8 mouse cellular contexts compared by ENCODE assay signal in the genomic region with DNA sequence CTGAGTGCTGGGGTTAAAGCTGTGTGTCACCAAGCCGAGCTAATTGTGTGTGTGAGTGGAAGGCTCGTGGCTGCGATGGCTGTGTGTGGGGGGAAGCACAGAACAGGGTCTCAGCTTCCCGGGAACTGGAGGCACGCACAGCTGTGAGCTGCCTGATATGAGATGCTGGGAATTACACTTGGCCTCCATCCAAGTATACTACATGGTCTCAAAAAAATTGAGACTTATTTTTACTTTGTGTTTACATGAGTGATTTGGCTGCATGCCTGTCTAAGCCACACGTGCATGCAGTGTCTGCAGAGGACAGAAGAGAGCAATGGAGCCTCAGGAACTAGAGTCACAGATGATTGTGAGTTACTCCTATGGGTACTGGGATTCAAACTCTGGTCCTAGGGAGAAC. TPM values are rescaled to one million over a fixed set of nuclear protein-coding genes. Genes with fewer than 3 reads are reported as not detected.
DNase-seq lines count a peak whose midpoint lies in the region; ATAC-seq and TF ChIP-seq lines count a peak whose summit lies in the region.

No protein-coding gene starts in this region.

- no peak overlapping the region for H3K4me3 ChIP-seq in embryonic facial prominence, embryonic 13.5 days
- H3K4me3 ChIP-seq in heart, postnatal 0 days (ENCODE audit: low read depth, low read length), result no peak overlapping the region
- no peak overlapping the region for H3K4me3 ChIP-seq in midbrain, embryonic 12.5 days

- H3K36me3 ChIP-seq in embryonic facial prominence, embryonic 13.5 days, result peaks cover 35% of the 10 kb centered on the region
- H3K36me3 ChIP-seq in heart, postnatal 0 days (replicated peaks; ENCODE audit: control insufficient read depth, insufficient read depth, low read length), result peaks cover 32% of the 10 kb centered on the region
- peaks cover 33% of the 10 kb centered on the region for H3K36me3 ChIP-seq in midbrain, embryonic 12.5 days

- no peak overlapping the region for H3K9ac ChIP-seq in embryonic facial prominence, embryonic 13.5 days
- H3K9ac ChIP-seq in heart, postnatal 0 days (replicated peaks; ENCODE audit: low read depth, low read length), result no peak overlapping the region
- H3K9ac ChIP-seq in midbrain, embryonic 12.5 days (replicated peaks), result no peak overlapping the region

- peak overlapping the region; percentile 29; the same call in 1 of the 2 replicates for H3K27ac ChIP-seq in embryonic facial prominence, embryonic 13.5 days
- H3K27ac ChIP-seq in heart, postnatal 0 days (ENCODE audit: low read depth), result peak overlapping the region; percentile 66
- H3K27ac ChIP-seq in midbrain, embryonic 12.5 days (replicated peaks), result peak overlapping the region; percentile 46

- H3K4me2 ChIP-seq in embryonic facial prominence, embryonic 13.5 days, result no peak overlapping the region
- H3K4me2 ChIP-seq in heart, postnatal 0 days (ENCODE audit: low read depth, low read length), result no peak overlapping the region
- no peak overlapping the region for H3K4me2 ChIP-seq in midbrain, embryonic 12.5 days (replicated peaks)

- intact Hi-C loops in gastrocnemius, postnatal 36 days (cut with DNase I), result no loop called here

- H3K4me1 ChIP-seq in embryonic facial prominence, embryonic 13.5 days, result peaks cover 20% of the 10 kb centered on the region
- peaks cover 16% of the 10 kb centered on the region for H3K4me1 ChIP-seq in heart, postnatal 0 days (ENCODE audit: control insufficient read depth, insufficient read depth)
- peaks cover 15% of the 10 kb centered on the region for H3K4me1 ChIP-seq in midbrain, embryonic 12.5 days

- no peak for TF ChIP-seq CTCF in heart, postnatal 0 days (IDR thresholded peaks at IDR 0.05; ENCODE audit: low read depth)

- no peaks in the 10 kb centered on the region for H3K27me3 ChIP-seq in embryonic facial prominence, embryonic 13.5 days
- H3K27me3 ChIP-seq in heart, postnatal 0 days (ENCODE audit: control insufficient read depth, insufficient read depth, low read length), result no peaks in the 10 kb centered on the region
- H3K27me3 ChIP-seq in midbrain, embryonic 12.5 days, result no peaks in the 10 kb centered on the region

- peak; percentile 49; the same call in 1 of the 2 replicates for ATAC-seq in embryonic facial prominence, embryonic 13.5 days (ENCODE audit: insufficient number of reproducible peaks, insufficient read depth, low FRiP score, low TSS enrichment, low read depth)
- ATAC-seq in heart, postnatal 0 days (ENCODE audit: insufficient read depth, low read depth), result peak; percentile 87
- ATAC-seq in midbrain, embryonic 12.5 days (ENCODE audit: low FRiP score, low read depth), result peak; percentile 48

- DNase-seq in kidney, postnatal 4 days, result peak; percentile 40 to 55
- DNase-seq in kidney, adult 9 months, result no peak
- DNase-seq in heart, postnatal 0 days (ENCODE audit: low spot score), result peak; percentile 93
- no peak for DNase-seq in gastrocnemius, postnatal 36 days
- no peak for DNase-seq in cerebellum, adult 11 months
- no peak for DNase-seq in thymus, postnatal 4 days

- H3K9me3 ChIP-seq in embryonic facial prominence, embryonic 13.5 days, result no peaks in the 10 kb centered on the region
- no peaks in the 10 kb centered on the region for H3K9me3 ChIP-seq in heart, postnatal 0 days (replicated peaks; ENCODE audit: control insufficient read depth, low read length)
- H3K9me3 ChIP-seq in midbrain, embryonic 12.5 days, result no peaks in the 10 kb centered on the region

- TF ChIP-seq EP300 in heart, postnatal 0 days (IDR thresholded peaks at IDR 0.05; ENCODE audit: low read depth), result no peak

- WGBS in embryonic facial prominence, embryonic 13.5 days, result 18% methylated on average over 6 of the region's 6 CpGs
- WGBS in heart, postnatal 0 days, result 2% methylated on average over 6 of the region's 6 CpGs
- WGBS in midbrain, embryonic 12.5 days, result 50% methylated on average over 6 of the region's 6 CpGs

RNA-seq across cellular contexts. Expression of gene Hnrnpdl, which starts 9.4 kb away (rescaled TPM):
- polyA plus RNA-seq in embryonic facial prominence, embryonic 13.5 days (2015; fragmentation: Nextera tagmentation; extraction: Ambion mirVana), result 213 and 218 TPM in 2 replicates
- total RNA-seq in heart, postnatal 0 days (2014; rRNA removed; ENCODE audit: low replicate concordance), result 51.3 and 56.6 TPM in 2 replicates
- 43.8 and 54.8 TPM in 2 replicates for polyA plus RNA-seq in heart, postnatal 0 days (2015; fragmentation: Nextera tagmentation; extraction: Ambion mirVana)
- polyA plus RNA-seq in midbrain, embryonic 12.5 days (2016; fragmentation: Nextera tagmentation; extraction: Ambion mirVana), result 288 and 290 TPM in 2 replicates
- total RNA-seq in gastrocnemius, postnatal 36 days (2021), result 10 to 100 TPM; 63.2 to 70.9 TPM

RNA-seq across cellular contexts. Expression of gene Enoph1, which starts 9.7 kb away (rescaled TPM):
- polyA plus RNA-seq in embryonic facial prominence, embryonic 13.5 days (2015; fragmentation: Nextera tagmentation; extraction: Ambion mirVana), result 46.1 and 49.0 TPM in 2 replicates
- total RNA-seq in heart, postnatal 0 days (2014; rRNA removed; ENCODE audit: low replicate concordance), result 6.0 and 17.8 TPM in 2 replicates
- 15.7 and 16.1 TPM in 2 replicates for polyA plus RNA-seq in heart, postnatal 0 days (2015; fragmentation: Nextera tagmentation; extraction: Ambion mirVana)
- 39.2 and 39.9 TPM in 2 replicates for polyA plus RNA-seq in midbrain, embryonic 12.5 days (2016; fragmentation: Nextera tagmentation; extraction: Ambion mirVana)
- 1 to 10 TPM; 5.9 to 7.0 TPM for total RNA-seq in gastrocnemius, postnatal 36 days (2021)

RNA-seq across cellular contexts. Expression of gene 4930524J08Rik, which starts 51.2 kb away (rescaled TPM):
- 3.2 and 3.4 TPM in 2 replicates for polyA plus RNA-seq in embryonic facial prominence, embryonic 13.5 days (2015; fragmentation: Nextera tagmentation; extraction: Ambion mirVana)
- 24.0 TPM in 1 of 2 replicates, not detected in the other for total RNA-seq in heart, postnatal 0 days (2014; rRNA removed; ENCODE audit: low replicate concordance)
- 1.7 and 2.5 TPM in 2 replicates for polyA plus RNA-seq in heart, postnatal 0 days (2015; fragmentation: Nextera tagmentation; extraction: Ambion mirVana)
- 3.2 and 3.5 TPM in 2 replicates for polyA plus RNA-seq in midbrain, embryonic 12.5 days (2016; fragmentation: Nextera tagmentation; extraction: Ambion mirVana)
- under 1 TPM in 1 of 2 experiments, not detected in 1; 0.46 TPM for total RNA-seq in gastrocnemius, postnatal 36 days (2021)

RNA-seq across cellular contexts. Expression of gene Hnrnpd, which starts 51.3 kb away (rescaled TPM):
- polyA plus RNA-seq in embryonic facial prominence, embryonic 13.5 days (2015; fragmentation: Nextera tagmentation; extraction: Ambion mirVana), result 245 and 246 TPM in 2 replicates
- total RNA-seq in heart, postnatal 0 days (2014; rRNA removed; ENCODE audit: low replicate concordance), result 12.1 and 16.0 TPM in 2 replicates
- 32.2 and 35.5 TPM in 2 replicates for polyA plus RNA-seq in heart, postnatal 0 days (2015; fragmentation: Nextera tagmentation; extraction: Ambion mirVana)
- 471 and 527 TPM in 2 replicates for polyA plus RNA-seq in midbrain, embryonic 12.5 days (2016; fragmentation: Nextera tagmentation; extraction: Ambion mirVana)
- total RNA-seq in gastrocnemius, postnatal 36 days (2021), result 10 to 100 TPM; 51.4 to 63.8 TPM

Comparison
In these comparisons a context has a peak if more than half of its experiments do, and no peak if none do; other contexts are left out.
1. DNase-seq: peak in kidney, postnatal 4 days (2 of 2) and heart, postnatal 0 days (single experiment); none in kidney, adult 9 months (single experiment), gastrocnemius, postnatal 36 days (0 of 2), cerebellum, adult 11 months (single experiment) and thymus, postnatal 4 days (single experiment).
2. Peak in every context shown above with its lines, with median percentiles within 50 percentile points of each other: ATAC-seq and H3K27ac ChIP-seq.